Mouse (Mus musculus) thymus, adult 2 months (tissue): ENCODE data around the gene Cyp4f14.

Experiments
- CTCF ChIP-seq: fragments of 200-500 bp; IDR thresholded peaks from 2 replicates; pipeline ENCODE4 v1.5.1; 2012; ENCODE audit warnings: mild to moderate bottlenecking, control low read depth, low read length, moderate library complexity, borderline replicate concordance; ENCODE audit not compliant: control insufficient read depth, poor library complexity, insufficient read depth; ENCODE audit errors: extremely low read depth
- POLR2A ChIP-seq: fragments of 200-500 bp; IDR thresholded peaks from 2 replicates; pipeline ENCODE4 v1.6.1; 2012; ENCODE audit warnings: mild to moderate bottlenecking, low read length, control low read depth, moderate library complexity; ENCODE audit not compliant: control insufficient read depth, poor library complexity, insufficient read depth; ENCODE audit errors: extremely low read depth

GRCm38 (mm10) chr17:32943661-32944060, 26.5 kb upstream of the Cyp4f14 start:
- TF ChIP-seq POLR2A, result no peak
- TF ChIP-seq CTCF, result no peak
